Mouse (Mus musculus): ENCODE results near the gene Cntn5. TPM values are rescaled to one million over a fixed set of nuclear protein-coding genes. Genes with fewer than 3 reads are reported as not detected.
A peak's percentile ranks its signal among the peaks of the same experiment; 100 is the strongest.

Gene Cntn5
- 18.2 and 24.6 TPM in 2 replicates for polyA plus RNA-seq (2015; fragmentation: Nextera tagmentation; extraction: Ambion mirVana)

- Histone ChIP-seq H3K36me3 (no peaks in the 10 kb centered on the region), H3K9ac (replicated peaks) (peak within 1 kb of the TSS; percentile 54)
- WGBS, result 2% methylated on average over 23 of the region's 28 CpGs
Observed at GRCm38 (mm10) chr9:10904616-10905363, at the start of gene Cntn5. Gene Cntn5 (minus strand): TSS chr9:10904775.

DNA sequence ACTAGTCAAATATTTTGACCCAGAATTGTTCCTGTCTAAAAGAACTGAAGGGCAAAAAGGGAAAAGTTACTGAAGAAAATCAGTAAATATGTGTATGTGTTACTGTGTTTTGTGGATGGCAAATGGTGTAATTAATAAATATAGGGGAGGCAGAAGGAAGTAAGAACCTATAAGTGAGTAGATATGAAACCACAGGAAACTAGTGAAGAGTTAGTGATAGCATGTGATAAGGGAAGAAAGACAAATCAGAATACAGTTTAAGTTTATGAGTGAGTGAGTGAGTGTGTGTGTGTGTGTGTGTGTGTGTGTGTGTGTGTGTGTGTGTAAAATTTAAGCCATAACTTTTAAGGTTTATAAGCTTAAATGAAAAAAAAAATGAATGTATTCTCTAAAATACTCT, 45.9 kb upstream of the Cntn5 start:
- Histone ChIP-seq H3K4me2 (no peak overlapping the region), H3K4me1 (no peaks in the 10 kb centered on the region)

More at GRCm38 (mm10) chr9:10904616-10905363, at the start of gene Cntn5:
- Histone ChIP-seq H3K9me3 (replicated peaks) (no peaks in the 10 kb centered on the region), H3K4me1 (peaks cover 23% of the 10 kb centered on the region), H3K4me3 (replicated peaks) (peak within 1 kb of the TSS; percentile 55), H3K27ac (replicated peaks) (peak within 1 kb of the TSS; percentile 80), H3K27me3 (replicated peaks) (no peaks in the 10 kb centered on the region), H3K4me2 (peak within 1 kb of the TSS; percentile 70)
- ATAC-seq (ENCODE audit: low FRiP score), result peak; percentile 91

GRCm38 (mm10) chr9:10909573-10909972, 5.0 kb upstream of the Cntn5 start:
- H3K9me3 ChIP-seq (replicated peaks), result no peaks in the 10 kb centered on the region
- H3K4me1 ChIP-seq, result peaks cover 15% of the 10 kb centered on the region
- no peak overlapping the region for H3K9ac ChIP-seq (replicated peaks)
- ATAC-seq (ENCODE audit: low FRiP score), result peak; percentile 46; the same call in 1 of the 2 replicates
- H3K27me3 ChIP-seq (replicated peaks), result no peaks in the 10 kb centered on the region
- H3K27ac ChIP-seq (replicated peaks), result 0 out of 2 replicates have a peak overlapping the region, but pooled peaks have one; percentile 9
- 17% methylated on average over 5 of the region's 5 CpGs for WGBS
- 0 out of 2 replicates have a peak overlapping the region, but pooled peaks have one; percentile 15 for H3K4me2 ChIP-seq
- no peaks in the 10 kb centered on the region for H3K36me3 ChIP-seq
- H3K4me3 ChIP-seq (replicated peaks), result no peak overlapping the region

More for the DNA sequence above, 45.9 kb upstream of the Cntn5 start:
- H3K27me3 ChIP-seq (replicated peaks), result no peaks in the 10 kb centered on the region
- no peak overlapping the region for H3K27ac ChIP-seq (replicated peaks)
- H3K9ac ChIP-seq (replicated peaks), result no peak overlapping the region
- ATAC-seq (ENCODE audit: low FRiP score), result no peak
- no peak overlapping the region for H3K4me3 ChIP-seq (replicated peaks)
- H3K9me3 ChIP-seq (replicated peaks), result no peaks in the 10 kb centered on the region
- H3K36me3 ChIP-seq, result no peaks in the 10 kb centered on the region

- Histone ChIP-seq H3K36me3 (no peaks in the 10 kb centered on the region), H3K4me3 (replicated peaks) (no peak overlapping the region; the same call in 1 of the 2 replicates), H3K4me2 (peak overlapping the region; percentile 70), H3K27me3 (replicated peaks) (no peaks in the 10 kb centered on the region), H3K9me3 (replicated peaks) (no peaks in the 10 kb centered on the region), H3K4me1 (peaks cover 23% of the 10 kb centered on the region), H3K9ac (replicated peaks) (no peak overlapping the region), H3K27ac (replicated peaks) (peak overlapping the region; percentile 56; the same call in 1 of the 2 replicates)
- peak; percentile 32; the same call in 1 of the 2 replicates for ATAC-seq (ENCODE audit: low FRiP score)
- WGBS, result 48% methylated on average over 9 of the region's 9 CpGs
Observed at GRCm38 (mm10) chr9:10905696-10906095, 1.1 kb upstream of the Cntn5 start.

DNA sequence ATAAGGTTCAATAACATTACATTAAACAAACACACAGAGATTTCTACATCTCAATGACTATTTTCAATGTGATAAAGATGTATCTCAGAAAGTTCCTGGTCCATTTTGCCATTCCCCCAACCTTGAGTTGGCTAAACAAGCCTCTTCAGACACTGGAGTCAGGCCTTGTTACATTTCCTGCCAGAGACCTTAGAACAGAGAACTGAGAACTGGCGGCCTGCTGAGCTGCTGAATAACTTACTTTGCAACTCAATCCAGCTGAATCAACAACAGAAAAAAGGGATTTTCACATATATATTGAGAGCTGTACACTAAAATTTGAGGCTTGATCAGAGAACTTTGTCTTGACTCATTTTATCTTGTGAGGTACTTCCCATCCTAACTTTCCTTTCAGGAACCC, 24.8 kb downstream of the Cntn5 start:
- Histone ChIP-seq H3K9me3 (replicated peaks) (no peaks in the 10 kb centered on the region), H3K36me3 (no peaks in the 10 kb centered on the region), H3K27ac (replicated peaks) (no peak overlapping the region), H3K4me2 (no peak overlapping the region), H3K27me3 (replicated peaks) (no peaks in the 10 kb centered on the region), H3K4me1 (no peaks in the 10 kb centered on the region), H3K9ac (replicated peaks) (no peak overlapping the region), H3K4me3 (replicated peaks) (no peak overlapping the region)
- ATAC-seq (ENCODE audit: low FRiP score), result no peak
- WGBS, result 62% methylated on average over 1 of the region's 1 CpGs

- H3K4me2 ChIP-seq, result no peak overlapping the region
- no peak overlapping the region for H3K9ac ChIP-seq (replicated peaks)
- no peak overlapping the region for H3K27ac ChIP-seq (replicated peaks)
- no peaks in the 10 kb centered on the region for H3K36me3 ChIP-seq
- no peaks in the 10 kb centered on the region for H3K27me3 ChIP-seq (replicated peaks)
- 80% methylated on average over 3 of the region's 3 CpGs for WGBS
- H3K4me1 ChIP-seq, result no peaks in the 10 kb centered on the region
- ATAC-seq (ENCODE audit: low FRiP score), result no peak
- no peak overlapping the region for H3K4me3 ChIP-seq (replicated peaks)
- H3K9me3 ChIP-seq (replicated peaks), result no peaks in the 10 kb centered on the region
Observed at GRCm38 (mm10) chr9:10873881-10874280, 30.7 kb downstream of the Cntn5 start.

- H3K36me3 ChIP-seq, result no peaks in the 10 kb centered on the region
- H3K4me2 ChIP-seq, result no peak overlapping the region
- no peak overlapping the region for H3K9ac ChIP-seq (replicated peaks)
- no peaks in the 10 kb centered on the region for H3K9me3 ChIP-seq (replicated peaks)
- no peak overlapping the region for H3K4me3 ChIP-seq (replicated peaks)
- H3K27me3 ChIP-seq (replicated peaks), result no peaks in the 10 kb centered on the region
- peak; percentile 41; the same call in 1 of the 2 replicates for ATAC-seq (ENCODE audit: low FRiP score)
- H3K4me1 ChIP-seq, result no peaks in the 10 kb centered on the region
- 61% methylated on average over 3 of the region's 3 CpGs for WGBS
- H3K27ac ChIP-seq (replicated peaks), result no peak overlapping the region
Observed at GRCm38 (mm10) chr9:10856204-10856892, 48.2 kb downstream of the Cntn5 start.

- Histone ChIP-seq H3K4me2 (no peak overlapping the region), H3K27me3 (replicated peaks) (no peaks in the 10 kb centered on the region), H3K9ac (replicated peaks) (no peak overlapping the region), H3K36me3 (no peaks in the 10 kb centered on the region), H3K4me1 (no peaks in the 10 kb centered on the region), H3K9me3 (replicated peaks) (no peaks in the 10 kb centered on the region), H3K27ac (replicated peaks) (no peak overlapping the region), H3K4me3 (replicated peaks) (no peak overlapping the region)
- 94% methylated on average over 1 of the region's 1 CpGs for WGBS
- no peak for ATAC-seq (ENCODE audit: low FRiP score)
Observed at GRCm38 (mm10) chr9:10816711-10817110, 87.9 kb downstream of the Cntn5 start.

- H3K27ac ChIP-seq (replicated peaks), result no peak overlapping the region
- ATAC-seq (ENCODE audit: low FRiP score), result no peak
- WGBS, result 47% methylated on average over 1 of the region's 1 CpGs
- H3K36me3 ChIP-seq, result no peaks in the 10 kb centered on the region
- no peak overlapping the region for H3K9ac ChIP-seq (replicated peaks)
- H3K27me3 ChIP-seq (replicated peaks), result no peaks in the 10 kb centered on the region
- no peaks in the 10 kb centered on the region for H3K9me3 ChIP-seq (replicated peaks)
- no peaks in the 10 kb centered on the region for H3K4me1 ChIP-seq
- H3K4me3 ChIP-seq (replicated peaks), result no peak overlapping the region
- no peak overlapping the region for H3K4me2 ChIP-seq
Observed at GRCm38 (mm10) chr9:10797158-10797557, 107.4 kb downstream of the Cntn5 start.

DNA sequence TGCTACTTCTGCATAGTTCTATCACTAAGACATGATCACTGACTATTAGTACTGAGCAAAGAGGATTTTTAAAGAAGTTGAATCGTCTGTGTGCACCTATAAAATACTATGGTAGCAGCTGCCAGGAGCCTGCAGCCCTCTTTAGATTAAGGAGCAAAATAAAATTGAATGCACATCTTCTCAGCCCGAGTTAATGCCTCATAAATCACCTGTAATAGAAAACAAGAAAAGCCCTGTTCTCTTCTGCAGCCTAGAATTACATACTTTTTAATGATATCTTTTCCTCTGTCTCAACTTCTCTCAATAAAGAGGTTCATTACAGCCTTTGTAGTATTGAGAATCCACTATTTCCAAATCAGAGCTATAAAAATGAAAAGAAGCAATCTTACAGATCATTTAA, 109.5 kb downstream of the Cntn5 start:
- Histone ChIP-seq H3K9me3 (replicated peaks) (no peaks in the 10 kb centered on the region), H3K4me2 (no peak overlapping the region), H3K36me3 (no peaks in the 10 kb centered on the region), H3K9ac (replicated peaks) (no peak overlapping the region), H3K27ac (replicated peaks) (no peak overlapping the region), H3K4me1 (no peaks in the 10 kb centered on the region), H3K27me3 (replicated peaks) (no peaks in the 10 kb centered on the region), H3K4me3 (replicated peaks) (no peak overlapping the region)
- 15% methylated on average over 2 of the region's 2 CpGs for WGBS
- peak; percentile 61; the same call in 1 of the 2 replicates for ATAC-seq (ENCODE audit: low FRiP score)

DNA sequence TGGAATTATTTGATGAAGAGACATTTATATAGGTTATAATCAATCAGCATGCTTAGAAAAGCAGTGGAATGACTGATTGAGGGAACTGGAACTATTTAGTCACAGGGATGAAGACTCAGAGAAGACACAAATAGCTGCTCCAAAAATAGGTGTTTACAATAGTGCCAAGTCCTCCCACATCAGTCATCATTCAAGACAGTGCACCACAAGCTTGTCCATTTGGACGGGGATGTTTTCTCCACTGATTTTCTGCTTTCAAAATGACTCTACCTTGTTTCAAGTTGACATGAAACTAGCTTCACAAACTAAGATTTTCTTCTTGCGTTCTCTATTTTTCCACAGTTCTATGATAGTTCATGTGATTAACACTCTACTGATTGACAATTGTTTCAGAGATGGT, 172.7 kb downstream of the Cntn5 start:
- Histone ChIP-seq H3K4me3 (replicated peaks) (no peak overlapping the region), H3K9me3 (replicated peaks) (no peaks in the 10 kb centered on the region), H3K4me1 (no peaks in the 10 kb centered on the region), H3K36me3 (no peaks in the 10 kb centered on the region), H3K9ac (replicated peaks) (no peak overlapping the region), H3K27me3 (replicated peaks) (no peaks in the 10 kb centered on the region), H3K4me2 (no peak overlapping the region), H3K27ac (replicated peaks) (no peak overlapping the region)
- ATAC-seq (ENCODE audit: low FRiP score), result no peak
- 90% methylated on average over 2 of the region's 2 CpGs for WGBS

- Histone ChIP-seq H3K4me3 (replicated peaks) (no peak overlapping the region), H3K4me2 (no peak overlapping the region), H3K9ac (replicated peaks) (no peak overlapping the region), H3K36me3 (no peaks in the 10 kb centered on the region), H3K27ac (replicated peaks) (no peak overlapping the region), H3K27me3 (replicated peaks) (no peaks in the 10 kb centered on the region), H3K9me3 (replicated peaks) (no peaks in the 10 kb centered on the region), H3K4me1 (no peaks in the 10 kb centered on the region)
- WGBS, result 85% methylated on average over 2 of the region's 2 CpGs
- no peak for ATAC-seq (ENCODE audit: low FRiP score)
Observed at GRCm38 (mm10) chr9:10724191-10724590, 180.4 kb downstream of the Cntn5 start.

Measured in neural tube, embryonic 15.5 days (tissue).